Mouse (Mus musculus): ENCODE measurements around the gene Rmdn2. TPM values are rescaled to one million over a fixed set of nuclear protein-coding genes. Genes with fewer than 3 reads are reported as not detected.
A peak's percentile ranks its signal among the peaks of the same experiment; 100 is the strongest.

Gene Rmdn2
- polyA plus RNA-seq (2016; fragmentation: Nextera tagmentation; extraction: Ambion mirVana): 4.9 and 5.1 TPM in 2 replicates

- H3K9ac ChIP-seq: no peak within 1 kb of the TSS
Measured at GRCm38 (mm10) chr17:79611545-79611944, at the start of gene Rmdn2. Rmdn2 (plus strand) TSS chr17:79611863.

DNA sequence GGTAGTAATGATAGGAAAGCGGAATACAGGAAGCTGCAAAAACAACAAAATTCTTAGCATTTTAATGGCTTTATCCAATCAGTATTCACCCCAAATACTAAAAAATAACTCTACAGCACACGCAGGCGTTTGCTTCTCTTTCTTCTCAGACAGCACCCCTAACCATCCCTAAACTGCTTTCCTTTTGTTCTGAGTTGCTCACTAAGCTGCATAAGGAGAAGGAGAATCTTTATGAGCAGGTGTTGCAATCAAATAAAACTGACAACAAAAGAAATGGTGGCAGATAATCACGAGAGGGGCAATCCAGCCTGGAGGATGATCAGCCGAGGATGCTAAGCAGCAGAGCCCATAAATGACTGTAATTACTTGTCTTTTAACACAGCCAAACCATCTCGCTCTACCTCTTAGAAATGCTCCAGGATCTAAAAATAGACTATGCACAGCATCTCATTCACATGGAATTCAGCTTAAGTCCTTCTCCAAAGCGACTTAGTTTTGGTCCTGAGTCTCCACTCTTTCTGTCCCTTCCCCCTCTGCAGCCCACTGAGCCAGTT, 48.5 kb upstream of the Rmdn2 start:
- H3K9ac ChIP-seq: no peak overlapping the region
- 62% methylated on average over 7 of the region's 7 CpGs for WGBS (ENCODE audit: insufficient replicate concordance)
- H3K4me2 ChIP-seq: no peak overlapping the region
- ATAC-seq: no peak
- H3K27me3 ChIP-seq (replicated peaks): no peaks in the 10 kb centered on the region
- H3K4me1 ChIP-seq: no peaks in the 10 kb centered on the region
- no peaks in the 10 kb centered on the region for H3K36me3 ChIP-seq
- H3K4me3 ChIP-seq: no peak overlapping the region
- no peak overlapping the region for H3K27ac ChIP-seq
- H3K9me3 ChIP-seq (replicated peaks): peaks cover 10% of the 10 kb centered on the region

More at GRCm38 (mm10) chr17:79611545-79611944, at the start of gene Rmdn2:
- H3K4me1 ChIP-seq: peaks cover 11% of the 10 kb centered on the region
- WGBS (ENCODE audit: insufficient replicate concordance): 77% methylated on average over 4 of the region's 4 CpGs
- H3K36me3 ChIP-seq: no peaks in the 10 kb centered on the region
- no peak within 1 kb of the TSS for H3K4me2 ChIP-seq
- no peak within 1 kb of the TSS for H3K27ac ChIP-seq
- H3K27me3 ChIP-seq (replicated peaks): no peaks in the 10 kb centered on the region
- H3K4me3 ChIP-seq: no peak within 1 kb of the TSS
- no peaks in the 10 kb centered on the region for H3K9me3 ChIP-seq (replicated peaks)
- ATAC-seq: no peak

- no peak for ATAC-seq
- Histone ChIP-seq H3K4me2 (no peak overlapping the region), H3K9me3 (replicated peaks) (peaks cover 10% of the 10 kb centered on the region), H3K27ac (no peak overlapping the region), H3K4me3 (no peak overlapping the region), H3K27me3 (replicated peaks) (no peaks in the 10 kb centered on the region), H3K36me3 (no peaks in the 10 kb centered on the region), H3K4me1 (no peaks in the 10 kb centered on the region), H3K9ac (no peak overlapping the region)
- WGBS (ENCODE audit: insufficient replicate concordance): 39% methylated on average over 2 of the region's 2 CpGs
Measured at GRCm38 (mm10) chr17:79563721-79564120, 47.9 kb upstream of the Rmdn2 start.

DNA sequence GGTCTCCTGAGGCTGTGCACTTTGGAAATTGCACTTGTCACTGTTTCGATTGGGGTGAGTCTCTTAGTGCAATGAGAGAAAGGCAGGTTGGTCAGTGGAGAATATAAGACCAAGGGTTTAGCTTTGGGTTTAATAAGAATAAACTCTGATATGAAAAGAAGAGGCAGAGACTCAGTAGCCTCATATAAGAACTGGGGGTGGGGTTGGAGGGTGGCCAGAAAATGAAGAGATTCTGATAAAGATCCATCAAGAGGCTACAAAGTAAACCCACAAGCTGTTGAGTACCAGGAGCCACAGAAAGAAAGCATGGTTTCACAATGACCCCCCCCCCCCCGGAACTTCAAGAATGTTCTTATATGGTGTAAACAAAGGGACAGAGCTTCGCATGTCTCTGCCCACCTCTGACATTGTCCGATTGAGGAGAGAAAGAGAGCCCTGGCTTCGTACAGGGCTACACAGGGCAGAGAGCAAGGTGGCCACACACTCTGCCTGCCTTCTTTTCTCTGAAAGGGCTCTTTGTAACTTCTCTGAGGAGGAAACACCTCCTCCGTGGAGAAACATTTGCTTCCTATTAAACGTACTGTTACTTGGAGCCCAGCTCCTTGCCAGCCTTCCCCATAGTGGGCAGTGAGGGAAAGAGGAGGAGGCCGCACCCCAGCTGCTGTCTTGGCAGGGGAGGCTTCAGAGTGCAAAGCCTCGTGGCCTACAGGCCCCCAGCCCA, 46.3 kb upstream of the Rmdn2 start:
- Histone ChIP-seq H3K27ac (no peak overlapping the region), H3K4me1 (no peaks in the 10 kb centered on the region)
- 51% methylated on average over 9 of the region's 9 CpGs for WGBS (ENCODE audit: insufficient replicate concordance)

GRCm38 (mm10) chr17:79568401-79568800, 43.3 kb upstream of the Rmdn2 start:
- Histone ChIP-seq H3K27ac (no peak overlapping the region), H3K36me3 (no peaks in the 10 kb centered on the region), H3K4me2 (no peak overlapping the region), H3K4me3 (no peak overlapping the region), H3K27me3 (replicated peaks) (no peaks in the 10 kb centered on the region), H3K9ac (no peak overlapping the region), H3K9me3 (replicated peaks) (no peaks in the 10 kb centered on the region), H3K4me1 (no peaks in the 10 kb centered on the region)
- WGBS (ENCODE audit: insufficient replicate concordance): 71% methylated on average over 1 of the region's 1 CpGs
- ATAC-seq: no peak

More for the DNA sequence above, 46.3 kb upstream of the Rmdn2 start:
- Histone ChIP-seq H3K4me3 (no peak overlapping the region), H3K9ac (no peak overlapping the region), H3K36me3 (no peaks in the 10 kb centered on the region), H3K4me2 (no peak overlapping the region), H3K27me3 (replicated peaks) (no peaks in the 10 kb centered on the region), H3K9me3 (replicated peaks) (peaks cover under 1% of the 10 kb centered on the region; the same call in 1 of the 2 replicates)
- no peak for ATAC-seq

DNA sequence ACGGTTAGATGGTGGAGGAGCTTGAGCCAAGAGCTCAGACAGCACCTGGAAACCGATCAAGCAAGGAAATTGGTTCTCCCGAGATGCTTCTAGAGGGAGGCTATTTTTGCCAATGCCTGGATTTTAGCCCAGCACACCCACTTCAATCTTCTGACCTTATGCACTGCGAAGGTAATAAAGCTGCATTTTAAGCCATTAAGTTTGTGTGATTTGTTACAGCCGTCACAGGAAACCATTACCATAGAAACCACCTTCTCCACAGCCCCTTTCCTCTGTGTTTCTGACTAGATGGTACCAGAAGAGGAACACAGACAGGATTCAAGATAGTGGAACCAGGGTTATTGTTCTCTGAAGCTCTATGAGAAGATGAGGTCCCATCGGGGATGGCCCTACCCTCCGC, 33.3 kb upstream of the Rmdn2 start:
- H3K9me3 ChIP-seq (replicated peaks): no peaks in the 10 kb centered on the region
- no peak overlapping the region for H3K4me3 ChIP-seq
- no peak for ATAC-seq
- H3K27me3 ChIP-seq (replicated peaks): no peaks in the 10 kb centered on the region
- H3K4me1 ChIP-seq: no peaks in the 10 kb centered on the region
- 62% methylated on average over 7 of the region's 7 CpGs for WGBS (ENCODE audit: insufficient replicate concordance)
- H3K36me3 ChIP-seq: no peaks in the 10 kb centered on the region
- H3K4me2 ChIP-seq: no peak overlapping the region
- H3K9ac ChIP-seq: no peak overlapping the region
- H3K27ac ChIP-seq: no peak overlapping the region

DNA sequence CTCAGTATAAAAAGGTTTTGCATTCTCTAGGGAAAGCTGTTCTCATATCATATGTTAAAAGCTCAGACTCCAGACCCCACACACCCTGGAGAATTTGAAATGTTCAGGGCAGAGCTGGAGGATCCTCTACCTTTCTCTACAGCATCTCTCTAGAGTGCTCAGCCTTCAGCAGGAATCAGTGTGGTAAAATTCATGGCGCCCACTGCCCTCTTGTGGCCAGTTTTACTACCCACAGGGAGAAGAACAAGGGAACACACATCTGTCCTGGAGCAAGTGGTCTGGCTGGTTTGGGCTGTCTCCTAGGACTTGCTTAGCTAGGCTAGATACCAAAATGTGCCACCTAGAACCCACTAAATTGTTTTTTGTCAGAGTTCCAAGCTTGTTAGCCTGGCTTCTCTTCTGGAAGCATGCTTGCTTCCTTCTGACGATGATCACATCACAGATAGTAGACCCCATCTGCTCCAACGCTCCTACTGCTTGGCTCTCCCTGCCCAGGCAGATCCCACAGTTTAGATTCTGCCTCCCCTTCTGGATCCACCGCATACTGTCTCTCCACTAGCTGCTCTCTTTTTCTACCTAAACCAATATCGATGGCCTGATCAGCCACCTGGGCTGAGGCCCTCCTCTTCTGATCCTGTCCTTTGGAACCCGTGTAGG, 31.3 kb upstream of the Rmdn2 start:
- no peak overlapping the region for H3K4me2 ChIP-seq
- H3K27ac ChIP-seq: no peak overlapping the region
- no peaks in the 10 kb centered on the region for H3K27me3 ChIP-seq (replicated peaks)
- H3K9me3 ChIP-seq (replicated peaks): no peaks in the 10 kb centered on the region
- H3K36me3 ChIP-seq: no peaks in the 10 kb centered on the region
- WGBS (ENCODE audit: insufficient replicate concordance): 50% methylated on average over 6 of the region's 6 CpGs
- ATAC-seq: peak; percentile 46
- H3K9ac ChIP-seq: no peak overlapping the region
- no peak overlapping the region for H3K4me3 ChIP-seq
- H3K4me1 ChIP-seq: no peaks in the 10 kb centered on the region

DNA sequence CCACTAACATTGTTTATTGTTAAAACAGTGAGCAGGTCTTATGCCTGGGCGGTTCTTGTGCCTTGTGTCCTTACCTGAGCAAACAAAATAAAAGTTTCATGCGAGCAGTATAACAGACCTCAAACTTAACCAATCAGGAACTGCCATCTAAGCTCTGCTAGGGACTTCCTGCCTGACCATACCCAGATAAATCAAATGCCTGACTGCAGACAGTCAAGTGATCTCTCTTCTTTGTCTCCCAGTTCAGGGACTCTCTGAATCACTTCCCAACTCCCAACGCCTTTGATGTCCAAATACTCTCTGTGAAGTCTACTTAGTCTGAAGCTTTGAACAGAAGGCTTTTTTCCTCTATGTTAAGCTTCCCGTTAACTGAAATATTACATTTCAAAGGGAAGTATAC, 28.2 kb upstream of the Rmdn2 start:
- Histone ChIP-seq H3K27me3 (replicated peaks) (no peaks in the 10 kb centered on the region), H3K4me1 (no peaks in the 10 kb centered on the region), H3K9ac (no peak overlapping the region), H3K4me3 (no peak overlapping the region), H3K9me3 (replicated peaks) (no peaks in the 10 kb centered on the region), H3K36me3 (no peaks in the 10 kb centered on the region), H3K4me2 (no peak overlapping the region), H3K27ac (no peak overlapping the region)
- 40% methylated on average over 4 of the region's 4 CpGs for WGBS (ENCODE audit: insufficient replicate concordance)
- ATAC-seq: no peak

- no peak overlapping the region for H3K27ac ChIP-seq
- H3K4me3 ChIP-seq: no peak overlapping the region
- no peaks in the 10 kb centered on the region for H3K9me3 ChIP-seq (replicated peaks)
- no peak for ATAC-seq
- no peak overlapping the region for H3K4me2 ChIP-seq
- no peaks in the 10 kb centered on the region for H3K27me3 ChIP-seq (replicated peaks)
- H3K4me1 ChIP-seq: no peaks in the 10 kb centered on the region
- H3K36me3 ChIP-seq: no peaks in the 10 kb centered on the region
- no peak overlapping the region for H3K9ac ChIP-seq
- 39% methylated on average over 6 of the region's 6 CpGs for WGBS (ENCODE audit: insufficient replicate concordance)
Measured at GRCm38 (mm10) chr17:79584246-79584800, 27.3 kb upstream of the Rmdn2 start.

GRCm38 (mm10) chr17:79589913-79590312, 21.8 kb upstream of the Rmdn2 start:
- H3K36me3 ChIP-seq: no peaks in the 10 kb centered on the region
- H3K27ac ChIP-seq: no peak overlapping the region
- H3K4me3 ChIP-seq: no peak overlapping the region
- 79% methylated on average over 1 of the region's 1 CpGs for WGBS (ENCODE audit: insufficient replicate concordance)
- no peaks in the 10 kb centered on the region for H3K9me3 ChIP-seq (replicated peaks)
- no peaks in the 10 kb centered on the region for H3K4me1 ChIP-seq
- H3K4me2 ChIP-seq: no peak overlapping the region
- H3K27me3 ChIP-seq (replicated peaks): no peaks in the 10 kb centered on the region
- no peak overlapping the region for H3K9ac ChIP-seq
- no peak for ATAC-seq

DNA sequence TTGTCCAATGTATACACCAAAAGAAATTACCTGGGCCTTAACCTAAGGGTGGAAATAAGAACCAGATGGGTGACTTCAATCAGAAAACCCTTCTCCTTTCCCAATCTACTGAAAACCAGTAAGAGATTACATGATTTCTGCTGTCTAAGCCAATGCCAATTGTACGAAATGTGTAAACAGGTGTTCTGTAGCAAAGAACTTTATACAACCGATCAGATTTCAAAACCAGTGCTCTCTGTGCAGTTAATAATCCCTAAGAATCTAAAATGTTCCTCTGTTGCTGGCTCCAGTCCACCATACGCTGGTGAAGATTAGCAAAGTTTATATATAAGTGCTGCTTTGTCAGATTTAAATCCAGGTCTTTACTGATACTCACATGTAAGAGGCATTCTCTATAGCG, 15.7 kb upstream of the Rmdn2 start:
- no peaks in the 10 kb centered on the region for H3K9me3 ChIP-seq (replicated peaks)
- H3K27ac ChIP-seq: no peak overlapping the region
- WGBS (ENCODE audit: insufficient replicate concordance): 68% methylated on average over 4 of the region's 4 CpGs
- peaks cover 5% of the 10 kb centered on the region; the same call in 1 of the 2 replicates for H3K4me1 ChIP-seq
- H3K4me2 ChIP-seq: no peak overlapping the region
- H3K4me3 ChIP-seq: no peak overlapping the region
- no peak overlapping the region for H3K9ac ChIP-seq
- H3K27me3 ChIP-seq (replicated peaks): no peaks in the 10 kb centered on the region
- no peak for ATAC-seq
- no peaks in the 10 kb centered on the region for H3K36me3 ChIP-seq

GRCm38 (mm10) chr17:79598151-79598550, 13.5 kb upstream of the Rmdn2 start:
- 4% methylated on average over 2 of the region's 2 CpGs for WGBS (ENCODE audit: insufficient replicate concordance)
- ATAC-seq: peak; percentile 52; the same call in 1 of the 2 replicates
- Histone ChIP-seq H3K4me2 (no peak overlapping the region), H3K9me3 (replicated peaks) (no peaks in the 10 kb centered on the region), H3K4me3 (no peak overlapping the region), H3K4me1 (peaks cover 5% of the 10 kb centered on the region; the same call in 1 of the 2 replicates), H3K27ac (no peak overlapping the region), H3K36me3 (no peaks in the 10 kb centered on the region), H3K27me3 (replicated peaks) (no peaks in the 10 kb centered on the region), H3K9ac (no peak overlapping the region)
